Mouse (Mus musculus): ENCODE measurements at regions not wholly inside any gene's neighbourhood (a gene's known extent, or its start where the extent isn't known, plus 50 kb on each side); places are given as distances from the start of the nearest gene placed in this dataset.

GRCm38 (mm10) chr2:30698758-30699535 lies 104.1 kb downstream of the Cstad start:
- no peak for DNase-seq (ENCODE audit: low read depth, low spot score)

- no peak for DNase-seq (ENCODE audit: low read depth, low spot score)
These were observed 103.0 kb downstream of the Cstad start for GRCm38 (mm10) chr2:30697851-30698250.

- no peak for DNase-seq (ENCODE audit: low read depth, low spot score)
These were observed 101.1 kb downstream of the Cstad start for GRCm38 (mm10) chr2:30695771-30696456.

- no peak for DNase-seq (ENCODE audit: low read depth, low spot score)
These were observed 100.2 kb downstream of the Cstad start for GRCm38 (mm10) chr2:30695041-30695440.

- DNase-seq (ENCODE audit: low read depth, low spot score), result peak; percentile 93
These were observed 98.6 kb downstream of the Cstad start for GRCm38 (mm10) chr2:30693206-30694035.

- peak; percentile 82 for DNase-seq (ENCODE audit: low read depth, low spot score)
These were observed 97.8 kb downstream of the Cstad start for GRCm38 (mm10) chr2:30692561-30693205.

GRCm38 (mm10) chr2:30691857-30692560 lies 97.2 kb downstream of the Cstad start:
- DNase-seq (ENCODE audit: low read depth, low spot score), result no peak

- DNase-seq (ENCODE audit: low read depth, low spot score), result peak; percentile 96
These were observed 96.4 kb downstream of the Cstad start for GRCm38 (mm10) chr2:30690925-30691856.

- peak; percentile 60 for DNase-seq (ENCODE audit: low read depth, low spot score)
These were observed 95.5 kb downstream of the Cstad start for GRCm38 (mm10) chr2:30690307-30690706.

GRCm38 (mm10) chr2:30688402-30688801 lies 93.6 kb downstream of the Cstad start:
- DNase-seq (ENCODE audit: low read depth, low spot score), result no peak

- DNase-seq (ENCODE audit: low read depth, low spot score), result peak; percentile 59
These were observed 92.3 kb downstream of the Cstad start for GRCm38 (mm10) chr2:30687121-30687551.

- no peak for DNase-seq (ENCODE audit: low read depth, low spot score)
These were observed 91.5 kb downstream of the Cstad start for GRCm38 (mm10) chr2:30686359-30686758.

GRCm38 (mm10) chr2:30685137-30685860 lies 90.5 kb downstream of the Cstad start:
- DNase-seq (ENCODE audit: low read depth, low spot score), result no peak

- no peak for DNase-seq (ENCODE audit: low read depth, low spot score)
These were observed 89.6 kb downstream of the Cstad start for GRCm38 (mm10) chr2:30684461-30684860.

- DNase-seq (ENCODE audit: low read depth, low spot score), result peak; percentile 62
These were observed 87.4 kb downstream of the Cstad start for GRCm38 (mm10) chr2:30682146-30682825.

GRCm38 (mm10) chr2:30681642-30682041 lies 86.8 kb downstream of the Cstad start:
- DNase-seq (ENCODE audit: low read depth, low spot score), result no peak

- no peak for DNase-seq (ENCODE audit: low read depth, low spot score)
These were observed 84.2 kb downstream of the Cstad start for GRCm38 (mm10) chr2:30679041-30679440.

GRCm38 (mm10) chr2:30677498-30677897 lies 82.7 kb downstream of the Cstad start:
- no peak for DNase-seq (ENCODE audit: low read depth, low spot score)

All from R1 (cell line).